Mouse (Mus musculus) neural tube, embryonic 13.5 days (tissue): Measurements from ENCODE around the gene Gan. TPM values are rescaled to one million over a fixed set of nuclear protein-coding genes. Genes with fewer than 3 reads are reported as not detected.

Source experiments
- ATAC-seq: fragments of 200-750 bp; cut with Nextera tagmentation; 2 replicates; pipeline ENCODE4 v1.8.0; 2017; ENCODE audit warnings: low read depth, mild to moderate bottlenecking, moderate TSS enrichment, moderate library complexity
- H3K27ac ChIP-seq: fragments of 300-500 bp; sonication (generic); replicated peaks from 2 replicates; pipeline ENCODE4 v1.5.1; 2015; ENCODE audit warnings: moderate library complexity, mild to moderate bottlenecking, inconsistent platforms
- H3K27me3 ChIP-seq: fragments of 300-500 bp; sonication (generic); 2 replicates; pipeline ENCODE4 v1.6.1; 2015; ENCODE audit warnings: mild to moderate bottlenecking, inconsistent platforms
- H3K36me3 ChIP-seq: fragments of 300-500 bp; sonication (generic); 2 replicates; pipeline ENCODE4 v1.6.1; 2015; ENCODE audit warnings: mild to moderate bottlenecking, inconsistent platforms
- H3K4me1 ChIP-seq: fragments of 300-500 bp; sonication (generic); replicated peaks from 2 replicates; pipeline ENCODE4 v1.6.1; 2015; ENCODE audit warnings: inconsistent platforms
- H3K4me2 ChIP-seq: fragments of 300-500 bp; sonication (generic); 2 replicates; pipeline ENCODE4 v1.6.1; 2015; ENCODE audit warnings: inconsistent platforms, mild to moderate bottlenecking, moderate library complexity
- H3K4me3 ChIP-seq: fragments of 300-500 bp; sonication (generic); 2 replicates; pipeline ENCODE4 v1.5.1; 2015; ENCODE audit warnings: mild to moderate bottlenecking, inconsistent platforms
- H3K9ac ChIP-seq: fragments of 300-500 bp; sonication (generic); 2 replicates; pipeline ENCODE4 v1.6.1; 2015; ENCODE audit warnings: moderate library complexity, mild to moderate bottlenecking, inconsistent platforms
- H3K9me3 ChIP-seq: fragments of 300-500 bp; sonication (generic); 2 replicates; pipeline ENCODE4 v1.6.1; 2016; ENCODE audit warnings: inconsistent platforms
- WGBS: fragments of 180-500 bp; shearing (Covaris S2); methylation state at CpG from one replicate; pipeline ENCODE4 v1.1.7; 2015; 5-methylcytosine and 5-hydroxymethylcytosine counted together
- polyA plus RNA-seq: library from polyadenylated mRNA; unstranded; fragments of >200 nt; fragmentation: Nextera tagmentation; extraction: Ambion mirVana; gene quantifications from 2 replicates; pipeline ENCODE4 v1.2.1, GENCODE M21; 2015

The Gan gene
- polyA plus RNA-seq, 1 experiment from 2014 or later: 2.4 TPM

GRCm38 (mm10) chr8:117259431-117260001 lies 101.6 kb downstream of the Gan start:
- peak overlapping the region; percentile 97 for H3K27ac ChIP-seq

GRCm38 (mm10) chr8:117260234-117260929 lies 102.4 kb downstream of the Gan start:
- Histone ChIP-seq H3K27me3 (no peaks in the 10 kb centered on the region), H3K27ac (peak overlapping the region; percentile 97), H3K4me2 (peak overlapping the region; percentile 89), H3K4me3 (peak overlapping the region; percentile 89), H3K36me3 (no peaks in the 10 kb centered on the region), H3K9me3 (no peaks in the 10 kb centered on the region), H3K9ac (peak overlapping the region; percentile 98), H3K4me1 (peaks cover 68% of the 10 kb centered on the region)
- ATAC-seq: no peak
- WGBS: 10% methylated on average over 14 of the region's 14 CpGs

More at GRCm38 (mm10) chr8:117259431-117260001, 101.6 kb downstream of the Gan start:
- ATAC-seq: no peak
- H3K9me3 ChIP-seq: no peaks in the 10 kb centered on the region
- WGBS: 33% methylated on average over 11 of the region's 11 CpGs
- peaks cover 60% of the 10 kb centered on the region for H3K4me1 ChIP-seq
- H3K36me3 ChIP-seq: no peaks in the 10 kb centered on the region
- H3K27me3 ChIP-seq: no peaks in the 10 kb centered on the region
- H3K4me2 ChIP-seq: peak overlapping the region; percentile 89
- H3K9ac ChIP-seq: peak overlapping the region; percentile 98
- peak overlapping the region; percentile 89 for H3K4me3 ChIP-seq

GRCm38 (mm10) chr8:117260930-117261475 lies 103.1 kb downstream of the Gan start:
- peak overlapping the region; percentile 89 for H3K4me3 ChIP-seq
- H3K9ac ChIP-seq: peak overlapping the region; percentile 98
- no peaks in the 10 kb centered on the region for H3K9me3 ChIP-seq
- 24% methylated on average over 14 of the region's 14 CpGs for WGBS
- ATAC-seq: no peak
- peaks cover 66% of the 10 kb centered on the region for H3K4me1 ChIP-seq
- H3K36me3 ChIP-seq: no peaks in the 10 kb centered on the region
- peak overlapping the region; percentile 97 for H3K27ac ChIP-seq
- peak overlapping the region; percentile 89 for H3K4me2 ChIP-seq
- no peaks in the 10 kb centered on the region for H3K27me3 ChIP-seq

GRCm38 (mm10) chr8:117261702-117262101 lies 103.8 kb downstream of the Gan start:
- no peak for ATAC-seq
- Histone ChIP-seq H3K4me3 (peak overlapping the region; percentile 89), H3K36me3 (no peaks in the 10 kb centered on the region), H3K9me3 (no peaks in the 10 kb centered on the region), H3K9ac (peak overlapping the region; percentile 98), H3K4me1 (peaks cover 69% of the 10 kb centered on the region), H3K27ac (peak overlapping the region; percentile 97), H3K27me3 (no peaks in the 10 kb centered on the region), H3K4me2 (peak overlapping the region; percentile 89)
- 21% methylated on average over 9 of the region's 9 CpGs for WGBS

GRCm38 (mm10) chr8:117262685-117263084 lies 104.8 kb downstream of the Gan start:
- Histone ChIP-seq H3K27ac (no peak overlapping the region), H3K4me3 (no peak overlapping the region), H3K27me3 (no peaks in the 10 kb centered on the region), H3K9me3 (no peaks in the 10 kb centered on the region), H3K36me3 (no peaks in the 10 kb centered on the region), H3K4me1 (peaks cover 77% of the 10 kb centered on the region), H3K9ac (no peak overlapping the region), H3K4me2 (no peak overlapping the region)
- no peak for ATAC-seq
- WGBS: 73% methylated on average over 8 of the region's 8 CpGs

GRCm38 (mm10) chr8:117263442-117263841 lies 105.5 kb downstream of the Gan start:
- H3K27ac ChIP-seq: no peak overlapping the region
- no peak overlapping the region for H3K9ac ChIP-seq
- H3K4me1 ChIP-seq: peaks cover 79% of the 10 kb centered on the region
- H3K36me3 ChIP-seq: no peaks in the 10 kb centered on the region
- H3K27me3 ChIP-seq: no peaks in the 10 kb centered on the region
- no peaks in the 10 kb centered on the region for H3K9me3 ChIP-seq
- no peak overlapping the region for H3K4me3 ChIP-seq
- no peak for ATAC-seq
- H3K4me2 ChIP-seq: no peak overlapping the region
- WGBS: 73% methylated on average over 6 of the region's 6 CpGs

GRCm38 (mm10) chr8:117265079-117265478 lies 107.1 kb downstream of the Gan start:
- no peak for ATAC-seq
- Histone ChIP-seq H3K4me2 (no peak overlapping the region), H3K27ac (no peak overlapping the region), H3K9ac (no peak overlapping the region), H3K4me3 (no peak overlapping the region), H3K9me3 (no peaks in the 10 kb centered on the region), H3K27me3 (no peaks in the 10 kb centered on the region), H3K36me3 (no peaks in the 10 kb centered on the region), H3K4me1 (peaks cover 63% of the 10 kb centered on the region)
- 90% methylated on average over 5 of the region's 5 CpGs for WGBS

Other genes with a start within 250 kb of the Gan start
- 40.9 and 46.8 TPM in 2 replicates for gene Cmc2, start 236.7 kb upstream of the Gan start, polyA plus RNA-seq
- 10.2 and 12.5 TPM in 2 replicates for gene Cenpn, start 236.4 kb upstream of the Gan start, polyA plus RNA-seq
- gene Atmin, start 214.7 kb upstream of the Gan start, polyA plus RNA-seq: 20.6 and 21.4 TPM in 2 replicates
- 4.9 and 6.5 TPM in 2 replicates for gene 1700030J22Rik, start 179.2 kb upstream of the Gan start, polyA plus RNA-seq
- gene Gcsh, start 164.6 kb upstream of the Gan start, polyA plus RNA-seq: 111 and 114 TPM in 2 replicates
- 0.10 TPM in 1 of 2 replicates, not detected in the other for gene Pkd1l2, start 75.7 kb upstream of the Gan start, polyA plus RNA-seq
- gene Bco1, start 62.3 kb upstream of the Gan start, polyA plus RNA-seq: 0.29 and 0.54 TPM in 2 replicates
- gene Cmip, start 98.9 kb downstream of the Gan start, polyA plus RNA-seq: 106 and 115 TPM in 2 replicates